Mouse (Mus musculus): ENCODE measurements at regions not wholly inside any gene's neighbourhood (a gene's known extent, or its start where the extent isn't known, plus 50 kb on each side); places are given as distances from the start of the nearest gene placed in this dataset.
A peak's percentile ranks its signal among the peaks of the same experiment; 100 is the strongest.

DNA sequence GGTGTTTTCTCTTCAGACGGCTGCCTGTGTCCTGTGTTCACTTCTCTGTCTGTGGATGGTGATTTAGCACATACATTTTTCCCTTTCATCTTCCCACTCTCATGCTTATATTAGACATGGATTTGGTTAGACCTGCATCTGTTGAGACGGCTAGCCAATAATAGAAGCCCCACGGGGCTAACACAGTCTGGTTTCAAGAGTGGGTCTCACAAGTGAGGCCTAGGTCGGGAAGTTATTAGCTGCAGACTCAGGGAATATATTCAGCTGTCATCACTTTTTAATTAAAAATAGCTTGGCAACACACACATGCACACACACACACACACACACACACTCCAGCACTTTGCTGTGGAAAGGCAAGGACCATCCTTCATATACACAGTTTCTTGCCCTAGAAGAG is 287.7 kb upstream of the Ubash3b start:
- WGBS: 36% methylated on average over 4 of the region's 4 CpGs
- H3K9me3 ChIP-seq: no peaks in the 10 kb centered on the region
- peak overlapping the region; percentile 89; the same call in 1 of the 2 replicates for H3K27ac ChIP-seq (replicated peaks)
- no peak for ATAC-seq (ENCODE audit: extremely low read depth, insufficient number of reproducible peaks, low FRiP score, low TSS enrichment)
- H3K27me3 ChIP-seq (replicated peaks): no peaks in the 10 kb centered on the region
- no peak overlapping the region for H3K4me2 ChIP-seq
- no peaks in the 10 kb centered on the region for H3K36me3 ChIP-seq
- peaks cover 50% of the 10 kb centered on the region for H3K4me1 ChIP-seq
- H3K9ac ChIP-seq: no peak overlapping the region
- H3K4me3 ChIP-seq: no peak overlapping the region

DNA sequence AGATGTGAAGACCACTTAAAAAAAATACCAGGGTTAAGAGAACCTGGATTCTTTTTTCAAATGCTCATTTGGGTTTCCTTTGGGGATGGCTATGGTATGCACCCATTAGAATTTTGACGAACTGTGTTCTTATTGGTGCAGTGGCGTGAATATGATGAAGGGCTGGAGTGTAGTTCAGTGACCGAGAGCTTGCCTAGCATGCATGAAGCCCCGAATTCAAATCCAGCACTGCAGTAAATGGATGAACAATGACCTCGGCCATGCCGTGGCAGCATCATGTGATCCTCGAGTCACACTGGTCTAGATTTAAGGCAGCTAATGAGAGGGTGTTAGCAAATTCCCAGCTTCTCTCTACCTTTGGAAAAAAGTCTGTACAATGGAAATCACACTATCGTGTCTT is 286.4 kb upstream of the Ubash3b start:
- no peak overlapping the region for H3K9ac ChIP-seq
- no peak for ATAC-seq (ENCODE audit: extremely low read depth, insufficient number of reproducible peaks, low FRiP score, low TSS enrichment)
- H3K4me1 ChIP-seq: peaks cover 50% of the 10 kb centered on the region
- H3K36me3 ChIP-seq: no peaks in the 10 kb centered on the region
- H3K4me3 ChIP-seq: no peak overlapping the region
- no peaks in the 10 kb centered on the region for H3K27me3 ChIP-seq (replicated peaks)
- no peaks in the 10 kb centered on the region for H3K9me3 ChIP-seq
- peak overlapping the region; percentile 47 for H3K4me2 ChIP-seq
- H3K27ac ChIP-seq (replicated peaks): peak overlapping the region; percentile 89
- WGBS: 76% methylated on average over 8 of the region's 8 CpGs

DNA sequence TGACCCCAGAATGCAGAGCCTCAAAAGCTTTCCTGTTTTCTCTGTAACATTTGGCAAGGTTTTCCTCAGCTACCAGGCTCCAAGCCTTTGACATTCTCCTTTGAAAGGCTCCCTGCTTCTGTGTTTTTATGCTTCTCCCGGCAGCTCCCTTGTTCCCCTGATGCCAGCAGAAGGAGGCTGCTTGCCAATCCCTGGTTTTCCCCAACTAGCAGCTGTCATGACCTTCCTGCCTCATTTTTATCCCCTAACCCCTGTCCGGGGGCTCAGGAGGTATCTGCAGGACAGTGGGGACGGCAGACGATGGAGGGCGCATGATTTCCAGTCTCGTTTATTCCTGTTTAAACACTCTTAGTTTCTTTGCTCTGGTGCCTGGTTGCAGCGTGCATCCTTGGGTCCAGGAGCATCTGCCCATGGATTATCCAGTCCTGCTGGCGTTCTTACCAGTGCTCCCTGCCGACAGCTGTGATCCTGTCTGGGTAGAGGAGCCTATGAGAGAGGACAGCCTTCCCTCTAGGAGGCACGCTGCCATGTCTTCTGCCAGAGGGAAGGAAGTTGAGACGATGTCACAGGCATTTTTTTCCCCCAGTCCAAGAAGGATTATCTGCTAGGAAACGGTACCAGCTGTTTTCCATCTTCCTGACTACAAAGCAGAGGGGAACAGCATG is 285.8 kb upstream of the Ubash3b start:
- Histone ChIP-seq H3K4me2 (peak overlapping the region; percentile 47), H3K4me1 (peaks cover 49% of the 10 kb centered on the region), H3K36me3 (no peaks in the 10 kb centered on the region), H3K4me3 (0 out of 2 replicates have a peak overlapping the region, but pooled peaks have one; percentile 2), H3K27me3 (replicated peaks) (no peaks in the 10 kb centered on the region), H3K9me3 (no peaks in the 10 kb centered on the region), H3K27ac (replicated peaks) (peak overlapping the region; percentile 89), H3K9ac (0 out of 2 replicates have a peak overlapping the region, but pooled peaks have one; percentile 17)
- 0 out of 2 replicates have a peak, but pooled peaks have one; percentile 35 for ATAC-seq (ENCODE audit: extremely low read depth, insufficient number of reproducible peaks, low FRiP score, low TSS enrichment)
- 31% methylated on average over 12 of the region's 12 CpGs for WGBS

DNA sequence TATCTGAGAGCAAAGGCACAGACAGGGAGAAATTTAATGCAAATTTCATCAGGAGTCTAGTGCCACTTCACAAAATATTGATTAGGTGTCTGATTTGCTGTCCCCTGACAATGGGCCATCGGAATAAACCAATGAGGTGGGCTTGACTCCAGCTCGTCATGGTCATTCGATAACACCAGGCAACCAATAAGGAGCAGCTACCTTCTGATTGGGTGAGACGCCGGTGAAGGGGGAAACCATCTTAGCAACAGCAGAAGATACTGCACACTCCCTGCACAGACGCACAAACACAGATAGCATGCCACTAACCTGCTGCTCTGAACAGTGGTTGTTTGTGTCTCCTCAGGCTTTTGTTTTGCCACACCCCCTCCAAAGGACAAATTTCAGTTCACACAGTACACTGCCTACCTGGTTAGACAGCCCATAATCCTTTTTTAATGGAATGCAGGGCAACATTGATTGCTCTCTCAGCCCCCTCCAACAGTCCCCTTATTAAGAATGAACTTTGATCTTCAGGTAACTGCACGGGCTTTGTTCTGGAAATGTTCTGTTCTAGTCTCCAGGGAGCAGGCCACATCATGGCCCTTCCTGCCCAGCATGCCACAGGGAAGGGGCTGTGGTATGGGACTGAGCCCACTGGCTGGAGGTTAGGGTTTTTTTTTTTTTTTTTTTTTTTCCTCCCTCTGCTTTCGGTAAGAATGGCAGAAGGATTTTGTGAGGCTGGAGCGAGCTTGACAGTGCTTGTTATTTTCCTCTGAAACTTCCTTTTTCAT is 285.1 kb upstream of the Ubash3b start:
- Histone ChIP-seq H3K27ac (replicated peaks) (peak overlapping the region; percentile 89), H3K36me3 (no peaks in the 10 kb centered on the region), H3K9me3 (no peaks in the 10 kb centered on the region), H3K9ac (no peak overlapping the region), H3K4me1 (peaks cover 42% of the 10 kb centered on the region), H3K4me3 (no peak overlapping the region), H3K27me3 (replicated peaks) (no peaks in the 10 kb centered on the region), H3K4me2 (peak overlapping the region; percentile 47; the same call in 1 of the 2 replicates)
- 70% methylated on average over 9 of the region's 9 CpGs for whole genome bisulfite sequencing
- no peak for ATAC-seq (ENCODE audit: extremely low read depth, insufficient number of reproducible peaks, low FRiP score, low TSS enrichment)

GRCm38 (mm10) chr9:41442418-41442817 is 280.9 kb upstream of the Ubash3b start:
- no peak overlapping the region for H3K27ac ChIP-seq (replicated peaks)
- H3K4me1 ChIP-seq: peaks cover 13% of the 10 kb centered on the region
- peaks cover 16% of the 10 kb centered on the region for H3K9me3 ChIP-seq
- 81% methylated on average over 3 of the region's 3 CpGs for WGBS
- H3K4me3 ChIP-seq: no peak overlapping the region
- no peak for ATAC-seq (ENCODE audit: extremely low read depth, insufficient number of reproducible peaks, low FRiP score, low TSS enrichment)
- H3K4me2 ChIP-seq: no peak overlapping the region
- no peaks in the 10 kb centered on the region for H3K27me3 ChIP-seq (replicated peaks)
- no peak overlapping the region for H3K9ac ChIP-seq
- peaks cover 3% of the 10 kb centered on the region for H3K36me3 ChIP-seq

DNA sequence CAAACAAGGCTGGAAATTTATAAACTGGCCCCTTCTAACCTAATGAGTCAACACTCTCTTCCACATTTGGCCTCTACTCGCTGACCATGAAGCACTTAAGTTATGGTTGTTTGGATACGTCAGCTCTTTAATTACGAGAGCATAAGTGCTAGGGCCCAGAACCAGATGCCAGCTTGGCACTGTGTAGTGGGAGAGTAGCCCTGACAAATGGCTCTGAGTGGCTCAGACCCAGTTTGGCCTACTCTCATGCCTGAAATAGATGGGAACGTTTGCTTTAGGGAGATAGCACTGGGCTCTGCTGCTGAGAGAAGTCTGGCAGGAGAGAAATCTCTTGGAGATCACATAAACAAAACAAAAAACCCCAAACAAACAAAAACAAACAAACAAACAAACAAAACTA is 278.5 kb upstream of the Ubash3b start:
- 70% methylated on average over 4 of the region's 4 CpGs for WGBS
- Histone ChIP-seq H3K4me2 (no peak overlapping the region), H3K4me1 (no peaks in the 10 kb centered on the region), H3K27ac (replicated peaks) (no peak overlapping the region), H3K27me3 (replicated peaks) (no peaks in the 10 kb centered on the region), H3K36me3 (peaks cover 3% of the 10 kb centered on the region), H3K4me3 (no peak overlapping the region), H3K9ac (no peak overlapping the region), H3K9me3 (peaks cover 20% of the 10 kb centered on the region)
- ATAC-seq (ENCODE audit: extremely low read depth, insufficient number of reproducible peaks, low FRiP score, low TSS enrichment): no peak

DNA sequence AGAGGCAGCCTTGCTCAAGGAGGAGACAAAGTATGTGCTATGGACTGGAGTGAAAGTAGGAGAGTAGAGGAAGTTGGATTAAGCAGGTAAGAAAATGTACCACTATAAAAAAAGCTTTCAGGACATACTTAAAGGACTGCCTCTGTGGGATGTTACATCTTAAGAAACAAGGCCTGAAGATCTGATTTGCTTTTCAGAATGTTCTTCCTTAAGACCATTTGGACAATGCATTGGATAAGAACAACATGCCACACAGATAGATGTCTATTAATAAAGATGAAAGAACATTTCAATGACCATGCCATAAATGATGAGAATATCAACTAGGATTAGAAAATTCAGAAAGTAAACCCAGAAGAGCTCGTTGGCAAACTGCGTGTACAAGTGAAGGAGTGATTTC is 276.6 kb upstream of the Ubash3b start:
- Histone ChIP-seq H3K9ac (no peak overlapping the region), H3K36me3 (peaks cover 3% of the 10 kb centered on the region), H3K27ac (replicated peaks) (no peak overlapping the region), H3K4me3 (no peak overlapping the region), H3K27me3 (replicated peaks) (no peaks in the 10 kb centered on the region), H3K4me2 (no peak overlapping the region), H3K4me1 (no peaks in the 10 kb centered on the region), H3K9me3 (peaks cover 20% of the 10 kb centered on the region)
- ATAC-seq (ENCODE audit: extremely low read depth, insufficient number of reproducible peaks, low FRiP score, low TSS enrichment): no peak
- 87% methylated on average over 2 of the region's 2 CpGs for WGBS

DNA sequence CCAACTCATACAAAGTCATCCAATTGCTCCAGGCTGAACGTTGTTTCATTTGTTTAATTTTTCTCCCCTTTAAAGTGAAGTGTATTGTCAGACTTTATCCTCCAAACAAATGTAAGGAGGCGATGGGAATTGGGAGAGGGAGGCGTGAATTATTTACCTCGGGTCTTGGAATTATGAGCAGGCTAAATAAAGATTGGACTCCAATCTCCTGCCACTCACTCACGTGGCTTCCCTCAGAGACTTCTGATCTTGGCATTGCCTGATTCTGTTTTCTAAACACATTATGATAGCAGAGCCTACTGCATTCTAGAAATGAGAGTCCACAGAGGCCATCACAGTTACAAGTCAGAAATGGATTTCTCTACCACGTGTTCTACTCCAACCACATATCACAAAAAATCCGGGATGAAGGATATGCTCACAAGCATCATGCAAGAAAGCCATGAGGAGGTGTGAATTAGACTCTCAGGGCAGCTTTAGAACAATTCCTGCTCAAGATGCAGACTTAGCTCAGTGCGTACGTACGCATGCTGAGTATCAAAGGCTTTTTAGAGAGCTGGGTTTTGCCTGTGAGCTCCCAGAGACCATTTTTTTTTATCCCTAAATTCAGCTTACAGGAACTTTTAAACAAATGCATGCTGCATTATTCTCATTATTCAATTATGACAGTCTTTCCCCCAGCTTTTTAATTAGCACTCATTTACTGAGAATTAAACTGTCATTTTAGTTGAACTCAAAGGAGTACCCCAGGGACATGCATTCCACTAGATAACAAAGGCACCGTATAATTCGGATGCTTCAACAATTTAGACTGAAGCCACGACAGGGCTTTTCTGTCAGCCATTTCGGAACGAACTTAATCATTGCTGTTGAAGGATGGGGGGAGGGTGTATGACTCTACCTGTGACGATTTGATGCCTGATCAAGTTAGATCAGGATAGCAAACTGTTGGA is 269.2 kb upstream of the Ubash3b start:
- ATAC-seq (ENCODE audit: extremely low read depth, insufficient number of reproducible peaks, low FRiP score, low TSS enrichment): no peak
- 66% methylated on average over 16 of the region's 16 CpGs for WGBS
- Histone ChIP-seq H3K27me3 (replicated peaks) (no peaks in the 10 kb centered on the region), H3K4me1 (no peaks in the 10 kb centered on the region), H3K4me2 (no peak overlapping the region), H3K4me3 (no peak overlapping the region), H3K27ac (replicated peaks) (no peak overlapping the region), H3K9me3 (no peaks in the 10 kb centered on the region), H3K9ac (no peak overlapping the region), H3K36me3 (no peaks in the 10 kb centered on the region)

DNA sequence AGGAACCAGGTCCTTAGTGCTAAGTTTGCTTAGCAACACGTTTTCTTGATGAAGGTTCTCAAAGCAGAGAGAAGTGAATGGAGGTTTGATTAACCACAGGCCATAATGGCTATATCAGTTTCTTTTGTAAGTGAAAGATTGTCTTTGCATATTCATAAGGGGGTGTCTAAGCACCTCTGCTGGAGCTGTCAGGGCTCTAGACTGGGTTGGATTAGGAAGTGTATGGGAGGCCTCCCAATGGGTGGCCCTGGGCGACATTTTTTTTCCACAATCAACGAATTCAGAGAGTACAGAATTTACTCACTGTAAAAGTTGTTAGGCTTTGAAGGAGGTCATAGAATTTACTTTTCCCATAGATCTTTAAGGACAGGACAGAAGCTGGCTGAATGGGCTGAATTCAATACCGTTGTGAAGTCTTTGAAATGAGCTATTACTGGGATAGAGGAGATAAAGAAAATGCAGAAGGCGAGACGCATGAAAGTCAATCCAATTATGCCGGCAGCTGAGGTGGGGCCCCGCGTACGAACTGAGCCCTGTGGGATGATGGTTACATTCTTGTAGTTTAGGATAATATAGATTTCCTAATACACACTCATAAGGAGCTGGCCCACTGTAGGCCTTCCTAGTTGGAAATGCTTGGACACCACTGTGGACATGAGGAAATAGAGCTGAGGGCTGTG is 268.4 kb upstream of the Ubash3b start:
- H3K27me3 ChIP-seq (replicated peaks): no peaks in the 10 kb centered on the region
- H3K9ac ChIP-seq: no peak overlapping the region
- H3K36me3 ChIP-seq: no peaks in the 10 kb centered on the region
- H3K4me3 ChIP-seq: no peak overlapping the region
- no peaks in the 10 kb centered on the region for H3K9me3 ChIP-seq
- H3K27ac ChIP-seq (replicated peaks): no peak overlapping the region
- no peak for ATAC-seq (ENCODE audit: extremely low read depth, insufficient number of reproducible peaks, low FRiP score, low TSS enrichment)
- no peaks in the 10 kb centered on the region for H3K4me1 ChIP-seq
- no peak overlapping the region for H3K4me2 ChIP-seq
- 69% methylated on average over 10 of the region's 10 CpGs for WGBS

DNA sequence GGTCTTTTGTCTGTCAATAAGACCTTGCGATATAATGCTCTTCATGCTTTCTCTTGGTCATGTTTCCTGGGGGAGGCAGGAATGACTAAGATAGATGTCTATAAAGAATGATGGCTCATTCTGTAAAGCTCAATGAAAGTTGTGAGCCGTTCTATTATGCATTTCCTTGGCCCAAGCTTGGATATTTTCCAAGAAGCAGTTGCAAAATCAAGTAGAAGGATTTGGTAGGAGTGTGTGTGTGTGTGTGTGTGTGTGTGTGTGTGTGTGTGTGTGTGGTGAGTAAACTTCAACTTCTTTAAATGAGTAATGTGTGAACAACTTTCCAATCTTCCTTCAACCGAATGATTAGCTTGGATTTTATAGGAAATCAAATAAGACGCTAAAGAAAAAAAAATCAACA is 267.7 kb upstream of the Ubash3b start:
- Histone ChIP-seq H3K9me3 (no peaks in the 10 kb centered on the region), H3K27me3 (replicated peaks) (no peaks in the 10 kb centered on the region), H3K27ac (replicated peaks) (no peak overlapping the region), H3K4me3 (no peak overlapping the region), H3K4me1 (no peaks in the 10 kb centered on the region), H3K4me2 (no peak overlapping the region), H3K36me3 (no peaks in the 10 kb centered on the region), H3K9ac (no peak overlapping the region)
- no peak for ATAC-seq (ENCODE audit: extremely low read depth, insufficient number of reproducible peaks, low FRiP score, low TSS enrichment)
- 85% methylated on average over 4 of the region's 4 CpGs for WGBS

DNA sequence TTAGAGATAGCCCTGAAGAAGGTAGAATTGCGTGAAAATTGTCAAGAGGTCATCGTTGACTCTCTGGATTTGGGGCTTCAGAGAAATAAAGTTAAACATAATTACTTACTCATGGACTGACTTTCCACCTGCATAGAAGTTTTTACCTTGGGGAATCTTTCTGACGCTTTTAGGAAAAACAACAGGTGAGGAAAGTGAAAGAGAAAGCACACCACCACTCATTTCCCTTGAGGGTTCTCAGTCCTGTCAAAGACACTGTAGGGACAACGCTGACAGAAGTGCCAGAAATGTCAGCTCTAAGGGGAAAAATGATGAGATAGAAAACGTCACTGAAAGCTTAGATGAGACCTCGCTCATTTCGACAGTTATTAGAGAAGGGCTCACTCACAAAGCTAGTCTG is 265.2 kb upstream of the Ubash3b start:
- WGBS: 73% methylated on average over 7 of the region's 7 CpGs
- no peaks in the 10 kb centered on the region for H3K9me3 ChIP-seq
- no peaks in the 10 kb centered on the region for H3K4me1 ChIP-seq
- no peak for ATAC-seq (ENCODE audit: extremely low read depth, insufficient number of reproducible peaks, low FRiP score, low TSS enrichment)
- H3K4me3 ChIP-seq: no peak overlapping the region
- no peaks in the 10 kb centered on the region for H3K36me3 ChIP-seq
- no peak overlapping the region for H3K9ac ChIP-seq
- H3K27ac ChIP-seq (replicated peaks): no peak overlapping the region
- H3K27me3 ChIP-seq (replicated peaks): no peaks in the 10 kb centered on the region
- H3K4me2 ChIP-seq: no peak overlapping the region
